Mouse (Mus musculus): ENCODE measurements around the gene Tgfb1.

The Tgfb1 gene

DNA sequence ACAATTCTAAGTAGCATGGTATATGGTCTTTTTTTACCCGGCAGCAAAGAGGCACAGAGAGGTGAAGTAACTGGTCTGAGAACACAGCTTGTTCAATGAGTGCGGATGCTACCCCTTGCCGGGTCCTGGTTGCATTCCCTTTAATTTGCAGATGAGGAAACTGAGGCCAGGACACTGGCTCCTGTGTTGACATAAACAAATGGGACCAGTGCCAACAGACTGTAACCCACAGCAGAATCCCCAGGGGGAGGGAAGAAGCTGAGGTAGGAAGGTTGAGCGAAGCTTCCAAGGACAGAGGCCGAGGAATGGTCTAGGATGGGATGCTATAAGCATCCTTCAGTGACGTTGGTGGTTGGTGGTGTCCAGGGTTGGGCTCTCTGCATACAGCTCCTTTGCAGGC, 11.4 kb upstream of the Tgfb1 start:
- no peak for DNase-seq (ENCODE audit: low spot score in 2 of 2)

DNA sequence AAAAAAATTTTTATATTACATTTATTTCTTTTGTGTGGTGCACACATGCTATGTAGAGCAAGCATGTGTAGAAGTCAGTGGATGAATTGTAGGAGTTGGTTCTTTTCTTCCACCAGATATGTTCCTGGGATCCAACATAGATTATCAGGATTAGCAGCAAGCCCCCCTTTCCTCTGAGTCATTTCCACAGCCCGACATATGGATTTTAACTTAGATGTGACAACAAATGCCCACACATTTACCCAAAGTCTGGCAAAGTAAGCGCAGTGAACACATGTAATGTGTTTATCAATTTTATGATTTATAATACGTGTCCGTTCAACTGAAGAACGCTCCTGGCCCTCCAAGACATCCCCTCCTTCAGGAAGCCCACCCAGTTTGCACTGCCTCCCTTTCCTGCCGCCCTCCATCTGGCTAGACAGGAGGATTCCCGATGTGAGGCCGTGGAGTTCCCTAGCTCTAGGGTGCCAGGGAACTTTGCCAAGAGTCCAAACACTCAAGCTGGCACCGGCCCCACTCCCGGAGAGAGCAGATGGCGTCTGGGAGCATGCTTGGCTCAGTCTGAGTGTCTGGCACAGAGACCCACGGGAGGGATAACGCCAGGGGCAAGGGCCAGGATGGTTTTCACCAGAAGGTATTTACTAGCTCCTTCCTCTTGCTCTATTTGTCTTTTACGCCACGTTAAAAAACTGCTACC, 10.6 kb upstream of the Tgfb1 start:
- peak; percentile 26 to 80 for DNase-seq (ENCODE audit: low spot score in 2 of 2)

DNA sequence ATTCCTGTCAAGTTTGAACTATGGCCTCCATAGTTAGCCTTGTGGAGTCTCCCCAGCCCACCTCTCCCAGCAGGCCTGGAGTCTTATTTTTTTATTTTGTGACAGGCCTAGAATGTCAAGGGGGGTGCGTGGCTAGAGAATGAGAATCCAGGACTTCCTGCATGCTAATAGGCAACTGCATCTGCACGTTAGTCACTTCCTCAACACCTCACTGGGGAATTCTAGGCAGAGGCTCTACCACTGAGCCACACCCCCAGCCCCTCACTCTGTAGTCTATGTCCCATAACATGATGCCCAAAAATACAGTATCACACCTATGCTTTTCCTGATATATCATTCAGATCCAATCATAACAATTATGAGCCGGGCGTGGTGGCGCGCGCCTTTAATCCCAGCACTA, 9.8 kb upstream of the Tgfb1 start:
- no peak for DNase-seq (ENCODE audit: low spot score in 2 of 2)

DNA sequence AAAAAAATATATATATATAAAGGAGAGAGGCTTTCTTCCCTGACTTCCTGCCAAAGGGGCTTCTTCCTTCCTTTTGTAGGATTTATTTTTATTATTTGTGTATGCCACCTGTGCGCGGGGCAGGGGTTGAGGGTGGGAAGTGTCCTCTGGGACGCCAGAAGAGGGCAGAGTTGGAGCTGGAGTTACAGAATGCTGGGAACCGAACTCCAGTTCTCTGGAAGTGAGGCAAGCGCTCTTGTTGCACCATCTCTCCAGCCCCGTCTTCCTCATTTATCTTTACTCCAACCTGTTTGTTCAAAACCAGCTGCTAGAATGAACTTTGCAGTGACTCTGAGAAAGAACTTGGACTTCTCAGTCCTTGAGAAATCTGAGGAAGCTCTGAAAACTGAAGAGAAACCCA, 6.8 kb upstream of the Tgfb1 start:
- no peak for DNase-seq (ENCODE audit: low spot score in 2 of 2)

DNA sequence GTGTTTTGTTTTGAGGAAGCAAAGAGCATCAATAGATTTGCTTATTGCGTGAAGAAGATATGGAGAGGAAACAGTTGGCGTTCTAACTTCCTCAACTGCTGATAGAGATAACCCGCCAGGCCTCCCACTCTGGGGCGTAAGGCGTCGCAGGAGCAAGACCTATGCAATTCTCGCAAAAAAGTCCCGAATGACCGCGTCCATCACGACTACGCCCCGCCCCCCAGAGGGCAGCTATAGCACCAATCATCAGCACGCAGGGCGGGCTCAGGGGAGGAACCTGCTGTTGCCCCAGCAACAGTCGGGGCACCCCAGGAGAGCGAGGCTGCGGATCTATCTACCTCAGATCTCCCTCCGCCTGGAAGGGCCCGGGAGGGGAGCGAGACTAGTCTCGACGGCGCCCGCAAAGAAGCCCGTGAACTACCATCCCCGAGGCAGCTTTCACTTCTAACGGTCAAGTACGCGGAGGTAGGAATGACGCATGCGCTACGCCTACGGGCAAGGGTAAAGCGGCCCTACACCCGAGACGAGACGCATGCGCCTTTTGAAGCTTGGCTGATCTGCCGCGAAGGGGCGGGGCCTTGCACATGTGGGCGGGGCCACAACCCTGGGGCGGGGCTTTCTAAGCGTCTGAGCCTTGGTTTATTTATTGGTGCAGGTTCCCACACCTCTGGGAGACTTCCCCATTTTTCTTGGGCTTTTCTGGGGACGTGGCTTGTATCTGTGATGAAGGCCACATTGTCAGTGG, 6.1 kb upstream of the Tgfb1 start, which contains the start of gene B9d2:
TSS of gene B9d2 (plus strand) at position 267 of the 745 bp plus-strand sequence.
- peak; percentile 96 for DNase-seq (ENCODE audit: low spot score in 2 of 2)

DNA sequence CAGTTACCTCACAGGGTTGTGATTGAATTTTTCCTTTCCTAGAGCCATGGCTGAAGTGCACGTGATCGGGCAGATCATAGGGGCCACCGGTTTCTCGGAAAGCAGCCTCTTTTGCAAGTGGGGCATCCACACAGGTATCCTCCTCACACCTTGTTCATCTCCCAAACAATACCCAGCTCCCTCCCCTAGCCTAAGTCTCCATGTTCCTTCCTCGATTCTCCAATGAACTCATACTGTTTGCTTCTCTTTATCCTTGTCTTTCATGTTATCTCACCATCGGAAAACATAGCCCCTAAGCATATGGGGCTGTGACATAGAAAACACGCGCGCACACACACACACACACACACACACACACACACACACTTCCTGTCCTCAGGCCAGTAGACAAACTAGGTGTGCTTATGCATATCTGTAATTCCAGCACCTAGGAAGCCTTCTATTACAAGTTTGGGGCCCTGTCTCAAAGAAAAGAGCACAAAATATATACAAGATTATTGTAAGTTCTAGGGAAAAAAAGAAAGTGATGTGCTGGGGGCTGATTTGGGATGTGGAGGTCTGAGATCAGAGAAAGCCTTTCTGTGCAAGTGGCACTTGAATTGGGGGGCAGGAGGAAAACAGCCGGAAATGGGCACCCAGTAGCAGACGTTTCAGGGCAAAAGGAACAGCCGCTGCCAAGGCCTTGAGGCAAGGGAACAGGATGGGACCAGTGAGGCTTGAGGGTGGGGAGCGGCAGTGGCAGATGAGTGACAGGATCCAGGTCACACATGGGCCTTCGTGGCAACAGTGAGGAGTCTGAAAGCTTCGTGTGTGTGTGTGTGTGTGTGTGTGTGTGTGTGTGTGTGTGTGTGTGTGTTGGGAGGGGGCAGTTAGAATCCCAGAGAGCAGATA, 5.2 kb upstream of the Tgfb1 start:
- DNase-seq (ENCODE audit: low spot score in 2 of 2) = no peak

DNA sequence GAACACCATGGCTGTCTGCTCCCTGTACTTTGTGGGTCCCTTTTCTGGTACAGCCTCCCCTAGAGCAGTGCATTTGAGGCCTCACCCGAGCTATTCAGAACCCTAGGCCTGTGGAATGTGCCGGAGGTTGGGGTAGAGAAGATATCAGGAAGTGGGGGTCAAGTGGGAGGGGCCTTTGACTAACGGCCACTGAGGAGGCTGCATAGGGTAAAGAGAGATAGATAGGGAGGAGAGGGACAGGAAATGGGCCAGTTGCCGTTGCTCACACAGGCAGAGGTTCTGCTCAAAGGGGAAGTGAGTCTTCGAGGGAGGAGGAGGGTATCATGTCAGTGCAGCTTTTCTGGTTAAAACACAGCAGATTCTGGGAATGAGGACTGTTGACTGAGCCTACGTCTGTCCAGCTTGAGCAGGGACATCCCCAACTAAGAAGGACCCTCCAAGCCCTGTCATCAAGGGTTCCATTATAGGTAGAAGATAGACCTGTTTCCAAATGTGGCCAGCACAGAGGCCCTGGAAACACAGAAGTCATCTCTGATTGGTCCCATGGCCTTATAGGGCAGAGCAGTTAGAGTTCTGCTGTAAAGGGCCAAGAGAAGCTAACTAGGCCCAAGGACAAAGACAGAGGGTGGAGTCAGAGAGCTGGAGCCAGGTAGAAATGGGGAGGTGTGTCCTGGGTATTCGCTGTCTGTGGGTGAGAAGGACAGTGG, 3.2 kb upstream of the Tgfb1 start:
- no peak for DNase-seq (ENCODE audit: low spot score in 2 of 2)

DNA sequence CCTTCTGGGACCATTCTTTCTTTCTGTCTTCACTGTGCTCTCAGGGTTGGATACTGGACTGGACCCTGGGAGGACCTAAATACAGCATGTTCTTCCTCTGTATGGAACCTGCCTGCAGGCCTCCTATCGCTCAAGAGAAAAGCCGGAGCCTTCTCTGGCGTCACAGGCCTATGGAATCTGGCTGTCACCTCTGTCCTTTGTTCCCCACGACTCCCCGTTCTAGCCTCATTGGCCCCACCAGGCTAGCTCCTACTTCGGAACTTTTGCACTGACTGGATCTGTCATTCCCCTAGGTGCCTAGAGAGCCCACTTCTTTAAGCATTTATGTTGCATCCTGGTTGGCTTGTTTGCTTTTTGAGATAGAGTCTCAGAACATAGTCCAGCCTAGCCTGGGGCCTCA, 2.1 kb upstream of the Tgfb1 start:
- no peak for DNase-seq (ENCODE audit: low spot score in 2 of 2)

DNA sequence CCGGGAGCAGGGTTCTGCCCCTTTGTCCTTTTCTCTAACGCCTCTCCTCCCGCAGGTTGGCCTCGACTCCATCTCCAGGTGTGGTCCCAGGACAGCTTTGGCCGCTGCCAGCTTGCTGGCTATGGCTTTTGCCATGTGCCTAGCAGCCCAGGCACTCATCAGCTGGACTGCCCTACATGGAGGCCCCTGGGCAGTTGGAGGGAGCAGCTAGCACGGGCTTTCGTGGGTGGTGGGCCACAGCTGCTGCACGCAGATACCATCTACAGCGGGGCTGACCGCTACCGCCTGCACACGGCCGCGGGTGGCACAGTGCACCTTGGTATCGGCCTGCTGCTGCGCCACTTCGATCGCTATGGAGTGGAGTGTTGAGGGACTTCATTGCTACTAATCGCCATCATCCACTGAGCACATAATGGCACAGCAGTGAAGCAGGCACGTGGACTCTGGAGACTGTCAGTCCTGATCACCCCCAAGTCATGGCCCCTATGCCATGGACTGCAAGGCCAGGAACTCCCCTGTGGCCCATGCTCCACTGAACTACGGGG, 804 bp upstream of the Tgfb1 start:
- no peak for DNase-seq (ENCODE audit: low spot score in 2 of 2)

DNA sequence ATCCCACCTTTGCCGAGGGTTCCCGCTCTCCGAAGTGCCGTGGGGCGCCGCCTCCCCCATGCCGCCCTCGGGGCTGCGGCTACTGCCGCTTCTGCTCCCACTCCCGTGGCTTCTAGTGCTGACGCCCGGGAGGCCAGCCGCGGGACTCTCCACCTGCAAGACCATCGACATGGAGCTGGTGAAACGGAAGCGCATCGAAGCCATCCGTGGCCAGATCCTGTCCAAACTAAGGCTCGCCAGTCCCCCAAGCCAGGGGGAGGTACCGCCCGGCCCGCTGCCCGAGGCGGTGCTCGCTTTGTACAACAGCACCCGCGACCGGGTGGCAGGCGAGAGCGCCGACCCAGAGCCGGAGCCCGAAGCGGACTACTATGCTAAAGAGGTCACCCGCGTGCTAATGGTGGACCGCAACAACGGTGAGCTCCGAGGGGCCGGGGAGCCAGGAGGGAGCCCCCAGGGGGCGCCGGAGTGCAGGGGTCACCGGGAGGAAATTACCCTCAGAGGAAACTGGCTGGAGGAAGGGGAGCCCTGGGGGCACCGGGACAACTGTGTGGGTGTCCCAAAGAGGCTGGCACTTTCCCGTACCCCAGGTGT, 1.1 kb downstream of the Tgfb1 start:
- DNase-seq (ENCODE audit: low spot score in 2 of 2) = peak in 1 of 2 experiments; percentile 64

DNA sequence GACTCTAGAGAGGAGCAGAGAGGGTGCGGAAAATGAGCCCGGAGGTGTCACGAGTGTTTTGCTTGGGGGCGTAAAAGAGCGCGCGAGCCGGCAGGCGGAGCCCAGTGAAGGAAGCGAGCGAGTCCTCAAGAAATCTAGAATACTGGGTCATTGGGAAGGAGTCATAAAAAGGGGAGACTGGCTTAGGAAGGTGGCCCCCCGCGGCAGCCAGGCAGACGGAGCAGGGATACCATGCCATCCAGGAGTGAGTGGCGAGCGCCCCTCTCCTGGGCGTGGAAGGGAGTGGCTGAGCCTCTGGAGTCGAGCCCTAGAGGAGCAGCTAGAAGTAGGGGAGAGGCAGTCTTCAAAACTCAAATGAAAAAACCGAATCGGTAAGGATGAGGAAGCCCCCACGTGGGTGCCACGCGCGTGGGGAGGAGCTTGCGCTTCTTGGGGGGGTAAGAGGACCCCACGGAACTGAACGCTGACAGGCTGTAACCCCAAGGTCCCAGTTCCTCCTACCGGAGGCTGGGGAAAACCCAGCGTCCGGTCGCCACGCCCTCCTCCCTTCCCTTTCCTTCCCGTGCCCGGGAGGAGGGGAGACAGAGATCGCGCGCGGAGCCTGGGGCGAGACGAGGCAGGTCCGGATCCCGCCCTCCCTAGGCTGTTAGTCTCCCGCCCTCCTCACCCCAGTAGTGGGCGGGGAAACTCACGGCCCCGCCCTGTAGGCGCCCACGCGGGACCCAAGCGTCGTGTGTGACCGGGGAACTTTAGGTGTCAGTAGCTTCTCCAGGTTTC, 2.2 kb downstream of the Tgfb1 start:
- peak; percentile 78 to 87 for DNase-seq (ENCODE audit: low spot score in 2 of 2)

DNA sequence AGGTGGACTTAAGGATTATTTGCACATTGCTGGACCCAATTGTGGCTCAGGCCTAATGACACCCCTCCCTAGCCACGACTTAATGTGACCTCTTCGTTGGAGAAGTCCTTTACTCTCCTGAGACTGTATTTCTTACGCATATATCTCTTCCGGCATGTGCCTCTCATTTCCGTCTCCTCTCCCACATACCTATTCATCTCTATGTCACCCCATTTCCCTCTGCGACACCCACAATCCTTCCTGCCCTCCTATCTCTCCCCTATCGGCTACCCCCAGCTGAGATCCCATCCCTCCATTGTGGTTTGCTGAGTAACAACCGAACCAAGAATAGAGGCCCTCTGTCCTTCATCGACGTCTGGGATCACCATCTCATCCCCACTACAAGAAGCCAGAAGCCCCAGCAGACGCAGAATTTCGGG, 2.8 kb downstream of the Tgfb1 start:
- no peak for DNase-seq (ENCODE audit: low spot score in 2 of 2)

DNA sequence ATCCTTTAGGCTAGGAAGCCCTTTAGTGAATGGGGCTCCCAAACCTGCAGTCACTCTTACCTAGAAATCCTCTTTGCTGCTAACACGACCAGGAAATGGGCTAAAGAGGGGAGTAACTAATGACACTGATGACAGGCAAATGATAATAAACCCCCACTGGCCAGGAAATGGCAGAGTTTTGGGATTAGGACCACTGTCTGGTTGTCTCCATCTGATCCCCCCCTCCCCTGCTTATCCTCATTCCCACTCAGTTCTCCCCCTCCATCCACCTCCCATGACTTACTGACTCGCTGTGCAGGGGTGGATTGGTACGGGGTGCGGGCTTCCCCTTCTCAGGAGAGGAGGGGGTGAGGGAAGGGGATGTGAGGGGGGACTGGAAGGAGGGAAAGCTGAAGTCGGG, 3.2 kb downstream of the Tgfb1 start:
- no peak for DNase-seq (ENCODE audit: low spot score in 2 of 2)

DNA sequence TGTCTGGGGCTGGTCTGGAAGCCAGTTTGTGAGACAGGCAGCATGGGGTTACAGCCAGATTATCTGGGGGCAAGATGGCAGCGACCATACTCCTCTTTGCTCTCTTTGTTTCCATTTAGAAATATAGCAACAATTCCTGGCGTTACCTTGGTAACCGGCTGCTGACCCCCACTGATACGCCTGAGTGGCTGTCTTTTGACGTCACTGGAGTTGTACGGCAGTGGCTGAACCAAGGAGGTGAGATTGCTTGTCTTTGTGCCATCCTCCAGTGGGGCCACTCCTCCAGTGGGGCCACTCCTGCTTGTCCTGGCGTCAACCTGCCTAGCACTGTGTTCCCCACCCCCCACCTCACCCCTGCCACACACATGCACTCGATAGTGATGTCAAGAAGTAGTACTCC, 7.3 kb downstream of the Tgfb1 start:
- no peak for DNase-seq (ENCODE audit: low spot score in 2 of 2)

DNA sequence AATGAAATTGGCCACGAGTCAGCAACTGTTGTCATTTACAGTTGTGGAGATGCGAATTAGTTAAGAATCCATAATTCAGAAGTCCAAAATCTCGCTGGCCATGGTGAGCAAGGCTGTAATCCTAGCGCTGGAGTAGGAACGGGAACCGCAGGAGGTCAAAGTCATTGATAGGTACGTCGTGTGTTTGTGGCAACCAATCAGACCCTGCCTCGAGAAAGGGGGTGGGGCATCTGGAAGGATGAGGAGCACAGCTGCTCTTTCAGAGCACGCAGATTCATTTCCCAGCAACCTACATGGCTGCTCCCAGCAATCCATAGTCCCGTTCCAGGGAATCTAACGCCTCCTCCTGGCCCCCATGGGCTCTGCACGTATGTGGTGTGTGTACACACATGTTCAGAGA, 13.0 kb downstream of the Tgfb1 start:
- no peak for DNase-seq (ENCODE audit: low spot score in 2 of 2)

DNA sequence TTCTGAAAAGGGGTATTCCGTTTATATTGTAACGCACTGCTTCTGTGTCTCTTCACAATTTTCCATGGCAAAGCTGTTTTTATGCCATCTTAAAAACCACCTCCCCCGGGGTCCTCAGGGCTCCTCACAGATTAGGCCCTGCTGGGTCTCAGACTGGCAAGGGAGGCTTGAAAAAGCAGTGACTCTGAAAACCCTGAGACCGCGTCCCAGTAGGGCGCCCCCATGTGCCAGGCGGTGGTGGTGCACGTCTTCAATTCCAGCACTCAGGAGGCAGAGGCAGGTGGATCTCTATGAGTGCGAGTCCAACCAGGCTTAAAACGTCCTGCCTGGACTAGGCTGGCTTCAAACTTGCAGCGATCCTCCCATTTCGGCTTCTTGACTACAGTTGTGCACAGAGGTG, 13.9 kb downstream of the Tgfb1 start:
- no peak for DNase-seq (ENCODE audit: low spot score in 2 of 2)

DNA sequence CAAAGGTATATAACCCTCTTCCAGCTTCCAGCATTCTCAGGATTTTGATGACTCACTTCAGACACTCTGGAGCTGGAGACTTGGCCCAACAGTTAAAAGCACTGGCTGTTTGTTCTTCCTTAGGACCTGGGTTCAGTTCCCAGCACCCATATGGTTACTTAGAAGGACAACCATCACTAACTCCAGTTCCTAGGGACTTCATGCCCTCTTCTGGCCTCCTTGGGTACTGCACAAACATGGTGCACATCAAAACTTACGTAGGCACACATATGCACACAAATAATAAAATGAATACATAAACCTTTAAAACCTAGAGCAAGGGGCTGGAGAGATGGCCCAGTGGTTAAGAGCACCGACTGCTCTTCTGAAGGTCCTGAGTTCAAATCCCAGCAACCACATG, 15.5 kb downstream of the Tgfb1 start:
- DNase-seq (ENCODE audit: low spot score in 2 of 2) = no peak

DNA sequence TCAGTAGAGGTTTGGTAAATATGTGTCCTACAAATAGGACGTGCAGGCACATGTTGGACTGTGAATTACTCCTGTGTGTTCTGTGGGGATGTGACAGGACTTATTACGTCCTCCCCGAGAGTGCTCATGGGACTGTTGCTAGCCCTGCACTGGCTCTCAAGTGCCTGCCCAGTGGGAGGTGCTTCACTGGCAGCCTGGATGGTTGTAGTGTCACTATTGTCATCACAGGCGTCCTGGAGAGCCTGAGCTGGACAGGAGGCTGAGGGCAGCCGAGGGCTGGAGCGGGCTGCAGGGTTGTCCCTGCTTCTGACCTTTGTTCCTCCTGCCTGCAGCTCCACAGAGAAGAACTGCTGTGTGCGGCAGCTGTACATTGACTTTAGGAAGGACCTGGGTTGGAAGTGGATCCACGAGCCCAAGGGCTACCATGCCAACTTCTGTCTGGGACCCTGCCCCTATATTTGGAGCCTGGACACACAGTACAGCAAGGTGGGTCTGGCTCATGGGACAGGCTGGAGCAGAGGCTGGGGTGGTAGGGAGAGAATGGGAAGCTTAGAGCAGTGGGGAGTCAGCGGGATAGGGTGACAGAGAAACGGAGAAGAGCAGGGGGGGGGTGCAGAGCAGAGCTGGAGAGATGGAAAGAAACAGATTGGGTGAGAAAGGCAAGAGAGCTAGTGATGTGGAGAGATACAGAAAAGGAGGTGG, 17.1 kb downstream of the Tgfb1 start:
- DNase-seq (ENCODE audit: low spot score in 2 of 2) = no peak

DNA sequence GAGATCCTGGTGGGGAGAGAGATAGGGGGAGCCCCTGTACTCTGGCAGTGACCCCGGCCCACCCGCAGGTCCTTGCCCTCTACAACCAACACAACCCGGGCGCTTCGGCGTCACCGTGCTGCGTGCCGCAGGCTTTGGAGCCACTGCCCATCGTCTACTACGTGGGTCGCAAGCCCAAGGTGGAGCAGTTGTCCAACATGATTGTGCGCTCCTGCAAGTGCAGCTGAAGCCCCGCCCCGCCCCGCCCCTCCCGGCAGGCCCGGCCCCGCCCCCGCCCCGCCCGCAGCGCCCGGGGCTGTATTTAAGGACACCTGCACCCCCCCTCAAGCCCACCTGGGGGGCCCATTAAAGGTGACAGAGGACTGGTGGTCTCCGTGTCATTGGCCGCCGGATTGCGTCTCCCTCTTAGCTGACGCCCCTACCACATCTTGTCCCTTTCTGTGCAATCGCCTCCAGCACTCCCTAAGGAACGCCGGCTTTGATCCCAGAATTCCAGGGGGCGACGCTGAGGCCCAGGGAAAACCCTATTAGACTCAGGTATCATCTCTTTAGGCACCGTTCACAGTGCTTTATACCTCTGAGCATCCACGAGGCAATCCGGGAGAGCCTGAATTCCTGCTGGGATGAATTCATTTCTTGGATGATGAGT, 18.0 kb downstream of the Tgfb1 start:
- DNase-seq (ENCODE audit: low spot score in 2 of 2) = no peak
